Mouse (Mus musculus) right cerebral cortex, postnatal 10 days (tissue): ENCODE results near the gene Itch.
"Not testable (repeated sequence)": the region's sequence is repeated elsewhere in the genome, so short reads cannot be mapped to it uniquely, and the experiment has no call there.

ENCODE experiments used
- DNase-seq, 2 experiments: peaks; one replicate each; pipeline ENCODE4 v3.0.0; 2021; ENCODE audit warnings: low spot score in 2 of 2

The Itch gene

DNA sequence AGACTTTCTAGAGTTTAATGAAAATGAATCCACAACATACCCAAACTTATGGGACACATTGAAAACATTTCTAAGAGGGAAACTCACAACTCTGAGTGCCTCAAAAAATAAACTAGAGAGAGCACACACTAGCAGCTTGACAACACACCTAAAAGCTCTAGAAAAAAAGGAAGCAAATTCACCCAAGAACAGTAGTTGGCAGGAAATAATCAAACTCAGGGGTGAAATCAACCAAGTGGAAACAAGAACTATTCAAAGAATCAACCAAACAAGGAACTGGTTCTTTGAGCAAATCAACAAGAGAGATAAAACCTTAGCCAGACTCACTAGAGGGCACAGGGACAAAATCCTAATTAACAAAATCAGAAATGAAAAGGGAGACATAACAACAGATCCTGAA, 16.0 kb downstream of the Itch start:
- DNase-seq: not testable (repeated sequence)

DNA sequence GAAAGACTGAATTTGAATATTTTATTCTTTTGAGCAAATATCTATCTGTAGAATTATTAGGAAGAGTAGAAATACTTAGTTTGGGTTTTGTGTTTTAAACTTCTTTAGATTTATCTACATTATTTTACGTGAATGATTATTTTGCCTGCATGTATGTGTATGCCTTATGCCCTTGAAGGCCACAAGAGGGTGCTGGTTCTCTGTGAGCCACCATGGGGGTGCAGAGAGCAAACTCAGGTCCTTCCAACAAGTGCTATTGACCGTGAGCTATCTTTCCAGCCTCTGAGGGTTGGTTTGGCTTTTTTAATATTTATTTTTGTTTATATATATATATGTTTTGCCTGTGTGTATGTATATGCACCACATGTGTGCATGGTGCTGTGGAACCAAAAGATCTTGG, 74.1 kb downstream of the Itch start:
- peak in 1 of 2 experiments; percentile 27 for DNase-seq

DNA sequence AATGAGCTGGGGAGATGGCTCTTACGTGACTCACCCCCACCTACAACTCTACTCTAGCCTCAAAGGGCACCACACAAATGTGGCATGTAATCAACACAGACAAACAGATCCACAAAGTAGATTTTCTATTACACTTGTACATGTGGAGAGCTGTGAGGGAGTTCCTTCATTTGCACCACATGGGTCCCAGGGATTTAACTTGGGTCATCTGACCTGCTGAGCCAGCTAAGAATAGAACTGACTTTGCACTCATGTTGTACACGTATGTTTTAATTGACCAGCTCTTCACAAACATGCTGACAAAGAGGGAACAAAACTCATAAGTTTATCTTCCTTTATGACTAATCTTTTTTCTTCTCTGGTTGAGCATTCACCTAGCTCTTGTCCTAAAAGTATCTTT, 89.8 kb downstream of the Itch start:
- DNase-seq: no peak

DNA sequence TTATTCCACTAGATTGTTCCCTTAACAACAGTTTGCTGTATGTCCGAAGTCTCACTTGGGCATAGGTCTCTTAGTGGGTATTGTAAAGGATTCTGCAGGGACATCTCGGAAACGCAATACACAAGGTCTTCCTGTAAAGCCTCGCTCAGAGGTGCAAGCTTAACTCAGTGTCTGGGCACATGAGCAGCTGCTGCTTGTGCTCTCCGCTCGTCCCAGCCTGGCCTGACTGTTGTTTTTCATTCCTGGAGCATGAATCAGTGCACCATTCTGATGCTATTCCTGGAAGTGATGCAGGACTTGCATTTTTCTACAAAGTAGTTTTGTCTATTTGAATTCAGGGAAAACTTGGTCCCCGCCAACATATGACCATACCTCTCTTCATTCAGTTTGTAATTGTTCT, 91.4 kb downstream of the Itch start:
- no peak for DNase-seq

DNA sequence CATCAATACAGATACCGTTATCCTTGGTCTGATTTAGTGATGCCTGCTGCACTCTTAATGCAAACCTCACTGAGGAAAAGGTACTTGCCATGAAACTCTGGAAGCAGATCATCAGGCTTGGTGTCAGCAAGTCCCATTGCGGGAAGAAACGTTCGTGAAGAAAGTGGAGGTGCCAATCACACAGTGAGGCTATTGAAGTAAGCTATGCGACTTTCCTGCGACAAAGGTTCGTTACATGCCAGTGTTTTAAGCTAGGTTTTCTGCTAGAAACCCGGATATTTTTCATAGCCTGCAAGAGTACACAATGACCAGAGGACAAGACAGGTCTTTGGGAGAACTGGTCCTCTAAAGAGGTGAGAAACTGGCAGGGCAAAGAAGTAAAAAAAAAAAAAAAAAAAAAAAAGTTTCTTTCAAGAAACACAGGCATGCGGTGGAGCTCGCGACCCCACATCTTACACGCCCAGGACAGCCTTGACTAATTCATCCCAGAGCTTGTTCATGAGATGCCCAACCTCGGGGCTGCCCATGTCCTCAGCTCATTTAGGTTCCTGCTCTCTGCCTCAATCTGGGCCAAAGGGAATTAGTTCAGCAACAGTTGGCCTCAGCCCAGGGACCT, 102.5 kb downstream of the Itch start:
- no peak for DNase-seq

DNA sequence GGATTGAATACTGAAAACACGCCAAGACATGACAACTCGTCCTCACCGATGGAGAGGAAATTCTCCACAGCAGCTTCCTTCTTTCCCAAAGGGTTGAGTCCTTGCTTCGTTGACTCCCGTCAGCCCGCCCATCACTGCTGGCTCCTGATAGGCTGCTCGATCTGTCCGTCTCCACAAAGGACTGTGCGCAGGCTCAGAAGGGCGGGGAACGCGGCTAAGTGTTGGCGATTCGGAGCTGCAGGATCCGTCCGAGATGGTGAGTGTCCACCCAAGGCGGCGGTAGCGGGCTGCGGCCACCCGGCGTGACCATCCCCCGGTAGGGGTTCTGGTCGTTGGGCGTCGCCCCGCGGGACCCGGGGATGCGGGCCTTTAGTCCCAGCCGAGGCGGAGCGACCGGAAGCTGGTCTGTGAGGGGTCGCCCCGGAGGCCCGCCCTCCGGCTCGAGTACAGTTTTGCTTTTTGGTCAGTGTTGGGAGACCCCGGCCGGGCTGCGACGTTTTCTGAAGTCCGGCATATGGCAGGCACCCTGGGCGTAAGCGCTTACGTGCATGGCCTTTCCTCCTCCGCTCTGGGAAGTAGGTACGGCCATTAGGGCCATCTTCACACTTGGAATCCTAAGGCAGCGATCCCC, 103.2 kb downstream of the Itch start, which contains the start of gene Dynlrb1:
Gene Dynlrb1, plus strand, starts transcription at position 172 of the 631 bp plus-strand sequence.
- DNase-seq: peak; percentile 99 to 100

DNA sequence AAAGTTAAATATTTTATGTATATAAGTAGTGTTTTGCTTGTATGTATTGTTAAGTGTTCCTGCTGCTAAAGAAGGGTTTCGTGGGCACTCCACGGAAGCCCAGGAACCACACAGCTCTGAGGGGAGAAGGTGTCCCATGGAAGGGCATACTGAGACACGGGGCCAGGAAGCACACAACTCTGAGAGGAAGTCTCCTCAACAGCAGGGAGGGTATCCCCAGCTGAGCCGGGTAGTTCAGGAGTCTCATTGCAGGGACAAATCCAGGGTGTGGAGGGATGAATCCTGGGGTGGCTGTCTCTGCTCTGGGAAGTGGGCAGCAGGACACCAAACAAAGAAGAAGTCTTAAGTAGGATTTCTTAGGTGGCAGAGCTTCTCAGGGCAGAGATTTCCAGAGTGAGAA, 104.0 kb downstream of the Itch start:
- DNase-seq: no peak

DNA sequence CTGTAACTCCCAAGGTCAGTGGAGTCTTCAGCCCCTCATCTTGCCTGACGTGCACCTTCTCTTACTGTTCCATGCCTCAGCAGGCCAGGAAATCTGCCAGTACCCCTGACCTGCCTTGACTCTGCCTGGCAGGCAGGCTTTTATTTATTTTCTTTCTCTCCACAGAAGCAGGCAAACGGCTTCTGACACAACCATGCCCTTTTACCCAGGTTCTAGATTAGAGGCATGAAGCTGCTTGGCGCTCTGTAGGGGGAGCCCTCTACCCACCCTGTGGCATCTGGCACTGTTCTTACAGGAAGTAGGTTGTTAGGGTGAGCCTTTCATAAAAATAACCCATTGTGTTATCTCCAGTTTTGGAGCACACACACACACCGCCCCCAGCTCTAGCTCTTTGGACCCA, 107.6 kb downstream of the Itch start:
- DNase-seq: no peak

DNA sequence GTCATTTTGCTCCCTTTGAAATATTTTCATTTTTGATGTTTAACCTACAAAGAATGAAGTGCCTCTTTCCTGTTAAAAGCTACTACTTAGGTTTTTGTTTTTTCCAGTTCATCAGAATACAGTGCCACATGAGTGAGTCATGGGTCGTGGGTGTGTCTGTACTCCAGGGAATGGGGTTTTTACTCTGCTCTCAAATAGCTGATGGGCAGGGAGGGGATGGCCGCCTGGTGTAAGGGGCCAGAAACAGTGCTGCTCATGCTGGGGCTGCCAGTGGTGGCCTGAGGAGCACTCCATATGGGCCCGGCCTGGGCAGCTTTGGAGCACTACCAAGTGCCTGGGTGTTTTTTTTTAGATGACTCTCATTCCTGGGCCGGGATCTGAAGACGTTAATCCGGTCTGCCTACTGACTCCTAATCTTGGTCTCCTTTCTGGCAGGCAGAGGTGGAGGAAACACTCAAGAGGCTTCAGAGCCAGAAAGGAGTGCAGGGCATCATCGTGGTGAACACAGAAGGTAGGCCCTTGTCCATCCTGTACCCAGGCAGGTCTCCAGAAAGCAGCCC, 109.1 kb downstream of the Itch start:
- no peak for DNase-seq

DNA sequence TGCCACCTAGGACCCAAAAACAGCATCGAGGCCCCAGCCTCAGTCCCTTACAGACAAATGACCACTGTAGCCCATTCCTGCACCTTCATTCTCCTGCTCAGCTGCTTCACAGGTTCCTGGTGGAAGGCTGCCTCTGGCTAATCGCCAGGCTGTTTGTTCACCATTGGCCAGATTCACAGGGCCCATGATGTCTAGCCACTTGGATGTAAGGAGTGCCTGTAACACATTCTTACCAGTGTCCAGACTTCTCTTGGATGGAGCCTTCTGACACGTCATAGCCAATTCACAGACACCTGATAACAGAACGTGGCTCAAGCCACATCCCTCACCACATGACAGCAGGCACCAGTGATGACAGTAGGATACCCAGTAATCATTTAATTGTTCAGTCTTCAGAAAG, 112.9 kb downstream of the Itch start:
- no peak for DNase-seq

DNA sequence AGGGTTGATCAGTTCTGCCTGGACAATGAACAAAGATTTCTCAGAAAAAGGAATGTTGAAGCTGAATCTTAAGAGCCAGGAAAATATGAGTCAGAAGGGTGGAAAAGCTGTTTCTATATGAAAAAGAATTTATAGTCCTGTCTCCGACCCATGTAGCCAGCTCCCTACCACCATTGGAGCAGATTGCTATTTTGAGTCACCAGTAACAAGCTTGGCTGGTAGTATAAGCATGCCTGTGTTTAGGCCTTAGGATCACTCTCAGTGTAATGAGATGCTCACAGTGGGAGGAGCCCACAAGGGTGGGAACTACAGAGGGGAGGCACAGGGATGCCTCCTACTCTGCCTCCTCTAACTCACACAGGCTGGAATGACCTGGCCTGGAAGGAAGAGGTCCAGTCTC, 114.9 kb downstream of the Itch start:
- no peak for DNase-seq

DNA sequence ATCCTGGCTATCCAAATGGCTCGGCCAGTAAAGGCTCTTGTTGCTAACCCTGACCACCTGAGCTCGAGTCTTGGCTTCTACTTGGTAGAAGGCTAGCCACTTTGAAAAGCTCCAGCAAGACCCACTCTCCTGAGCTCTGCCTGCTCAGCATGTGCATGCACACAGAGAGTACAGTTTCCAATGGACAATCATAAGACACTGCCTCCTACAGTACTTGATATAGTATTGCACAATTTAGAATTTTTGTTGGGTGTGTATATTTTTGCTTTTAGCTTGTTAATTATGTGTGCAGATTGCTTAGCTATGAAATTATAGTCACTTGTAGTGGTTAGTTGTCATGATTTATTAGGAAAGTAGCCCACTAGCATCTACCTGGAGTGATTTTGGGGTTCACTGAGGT, 115.4 kb downstream of the Itch start:
- no peak for DNase-seq

DNA sequence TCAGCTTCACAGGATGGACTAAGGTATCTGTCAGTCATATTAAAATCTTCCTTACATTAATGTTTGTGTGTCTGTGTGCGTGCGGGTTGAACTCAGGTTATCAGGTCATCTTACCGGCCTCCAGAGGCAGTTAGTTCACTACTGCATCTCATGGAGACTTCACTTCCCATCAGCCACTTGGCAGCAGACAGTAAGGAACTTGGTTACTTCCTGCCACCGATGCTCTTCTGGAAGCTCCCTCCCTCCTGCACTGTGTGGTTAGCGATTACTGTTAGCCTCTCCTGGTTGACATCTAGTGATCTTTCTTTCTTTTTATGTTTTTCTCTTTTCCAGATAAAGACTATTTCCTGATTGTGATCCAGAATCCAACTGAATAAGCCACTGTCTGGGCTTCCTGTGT, 116.3 kb downstream of the Itch start:
- no peak for DNase-seq

DNA sequence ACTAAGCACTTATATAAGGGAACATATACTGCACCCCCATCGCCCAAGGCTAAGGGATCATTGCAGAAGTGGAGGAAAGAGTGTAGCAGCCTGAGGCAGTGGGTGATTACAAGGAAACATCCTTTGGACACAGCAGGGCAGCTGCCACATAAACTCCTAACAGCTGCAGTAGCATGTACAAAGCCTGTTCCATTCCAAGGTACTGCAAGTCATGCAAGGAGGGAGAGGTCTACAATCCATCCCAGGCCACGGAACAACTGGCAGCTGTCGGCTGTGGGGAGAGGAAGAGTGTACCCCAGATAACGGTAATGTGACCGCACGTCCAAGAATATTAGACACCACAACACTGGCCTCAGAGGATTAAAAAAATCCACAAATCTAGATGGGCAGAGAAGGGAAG, 132.2 kb downstream of the Itch start:
- DNase-seq: no peak

DNA sequence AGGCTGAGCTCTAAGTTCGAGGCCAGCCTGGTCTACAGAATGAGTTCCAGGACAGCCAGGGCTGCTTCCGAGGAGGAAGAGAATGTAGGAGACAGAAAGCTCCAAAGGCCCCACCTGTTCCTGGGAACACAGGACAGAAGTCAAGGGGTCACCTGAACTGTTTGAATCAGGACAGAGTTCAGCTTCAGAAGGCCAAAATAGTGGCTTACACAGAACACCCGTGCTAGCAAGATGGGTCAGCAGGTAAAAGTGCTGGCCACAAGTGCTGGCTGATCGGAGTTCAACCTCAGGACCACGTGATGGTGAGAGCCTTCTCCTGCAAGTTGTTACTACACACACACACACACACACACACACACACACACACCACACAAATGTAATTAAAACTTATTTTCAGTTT, 133.6 kb downstream of the Itch start:
- no peak for DNase-seq

DNA sequence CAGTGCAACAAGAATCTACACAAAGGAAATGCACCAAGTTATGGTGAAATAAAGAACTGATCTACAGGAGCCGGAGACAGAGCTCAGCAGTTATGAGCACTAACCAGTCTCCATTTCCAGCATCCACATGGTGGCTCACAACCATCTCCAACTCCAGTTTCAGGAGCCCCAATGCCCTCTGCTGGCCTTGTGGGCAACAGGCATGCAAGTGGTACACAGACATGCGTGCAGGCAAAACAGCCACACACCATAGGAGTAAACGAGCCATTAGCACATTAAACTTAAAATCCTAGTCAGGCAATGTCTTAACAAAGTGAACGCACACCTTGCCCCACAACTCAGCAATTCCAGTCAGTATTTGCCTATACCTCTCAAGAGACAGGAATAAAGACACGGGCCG, 138.6 kb downstream of the Itch start:
- no peak for DNase-seq

DNA sequence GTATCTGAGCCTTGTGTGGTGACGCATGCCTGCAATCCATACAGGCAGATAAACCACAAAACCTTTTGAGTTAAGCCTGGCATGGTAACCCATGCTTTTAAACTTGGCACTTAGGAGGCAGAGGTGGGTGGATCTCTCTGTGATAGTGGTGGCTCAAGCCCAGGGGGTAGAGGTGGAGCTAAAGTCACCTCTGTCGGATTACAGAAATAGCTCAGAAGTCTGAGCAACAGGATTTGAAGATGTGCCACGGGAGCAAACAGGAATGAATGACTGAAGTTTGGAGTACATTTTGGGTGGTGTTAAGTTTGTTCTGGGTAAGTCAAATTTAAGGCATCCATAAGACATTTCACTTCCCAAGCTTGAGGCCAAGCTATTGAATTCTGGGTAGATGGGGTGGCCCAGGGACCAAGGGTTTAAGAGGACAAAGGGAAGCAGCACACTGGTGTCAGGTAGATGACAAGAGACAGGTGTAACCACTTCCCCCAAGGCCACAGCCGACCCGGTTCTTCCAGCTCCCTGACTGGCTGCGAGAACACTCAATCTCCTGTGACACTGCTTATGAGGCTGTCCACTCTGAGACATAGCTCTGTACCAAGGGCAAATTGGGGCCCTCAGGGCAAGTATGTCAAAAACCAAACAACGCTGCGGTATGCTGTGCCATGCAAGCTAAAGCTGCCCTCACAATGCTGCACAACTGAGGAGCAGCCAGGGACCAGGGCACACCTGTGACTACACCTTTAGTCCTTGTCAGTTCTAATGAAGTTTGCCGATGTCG, 139.3 kb downstream of the Itch start:
- DNase-seq: no peak

DNA sequence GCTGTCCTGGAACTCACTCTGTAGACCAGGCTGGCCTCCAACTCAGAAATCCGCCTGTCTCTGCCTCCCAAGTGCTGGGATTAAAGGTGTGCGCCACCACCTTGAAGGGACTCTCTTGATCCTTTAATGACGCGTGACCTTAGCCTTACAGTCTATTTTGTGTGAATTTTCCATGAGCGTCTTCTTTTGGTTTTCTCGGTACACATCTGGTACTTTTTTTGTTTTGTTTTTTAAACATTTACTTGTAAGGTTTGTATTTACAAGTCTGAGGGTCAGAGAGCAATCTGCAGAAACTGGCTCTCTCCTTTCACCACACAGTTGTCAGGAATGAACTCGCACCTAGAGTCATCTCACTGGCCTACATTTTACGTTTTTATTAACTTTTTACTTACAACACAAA, 140.3 kb downstream of the Itch start:
- DNase-seq: no peak

DNA sequence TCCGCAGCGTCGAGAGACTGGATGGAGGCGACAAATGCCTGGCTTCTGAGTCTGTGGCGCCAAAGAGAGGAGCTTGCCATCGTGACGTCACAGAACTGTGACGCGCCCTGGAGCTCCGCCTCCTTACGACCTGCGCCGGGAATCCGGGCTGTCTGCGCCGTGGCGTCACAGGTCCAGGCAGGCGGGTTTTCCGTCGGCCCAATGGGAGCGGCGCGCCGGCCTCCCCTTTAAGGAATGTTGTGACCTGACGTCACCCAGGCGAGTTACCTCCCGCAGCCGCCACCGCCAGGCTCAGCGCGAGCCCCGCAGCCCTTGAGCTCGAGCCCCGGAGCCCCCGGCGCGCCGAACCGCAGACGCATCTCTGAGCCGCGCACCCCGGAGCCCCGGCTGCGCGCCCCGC, 142.9 kb downstream of the Itch start, which contains the start of gene Map1lc3a:
Gene Map1lc3a, plus strand, starts transcription at position 103 of the 400 bp plus-strand sequence.
- peak; percentile 99 for DNase-seq
